Mouse (Mus musculus) liver, postnatal 0 days (tissue): ENCODE data around the gene Plekha8. TPM values are rescaled to one million over a fixed set of nuclear protein-coding genes. Genes with fewer than 3 reads are reported as not detected.

Experiments
- ATAC-seq: fragments of 200-750 bp; cut with Nextera tagmentation; 2 replicates; pipeline ENCODE4 v1.8.0; 2017; ENCODE audit warnings: mild to moderate bottlenecking, moderate library complexity
- DNase-seq: peaks from one replicate; pipeline ENCODE4 v3.0.0-alpha.2; 2016
- H3K27ac ChIP-seq: fragments of 300-500 bp; sonication (generic); 2 replicates; pipeline ENCODE4 v1.5.1; 2014; ENCODE audit warnings: antibody characterized with exemption, moderate library complexity, mild to moderate bottlenecking, low read depth
- H3K27me3 ChIP-seq: fragments of 300-500 bp; sonication (generic); 2 replicates; pipeline ENCODE4 v1.6.1; 2014; ENCODE audit warnings: low read length, control low read depth, mixed read lengths; ENCODE audit not compliant: insufficient read depth
- H3K36me3 ChIP-seq: fragments of 300-500 bp; sonication (generic); replicated peaks from 2 replicates; pipeline ENCODE4 v1.6.1; 2014; ENCODE audit warnings: mild to moderate bottlenecking, control low read depth, low read length, moderate library complexity, mixed read lengths; ENCODE audit not compliant: insufficient read depth
- H3K4me1 ChIP-seq: fragments of 300-500 bp; sonication (generic); 2 replicates; pipeline ENCODE4 v1.6.1; 2014; ENCODE audit warnings: antibody characterized with exemption, mild to moderate bottlenecking, control low read depth; ENCODE audit not compliant: insufficient read depth
- H3K4me2 ChIP-seq: fragments of 300-500 bp; sonication (generic); 2 replicates; pipeline ENCODE4 v1.6.1; 2014; ENCODE audit warnings: low read depth, mild to moderate bottlenecking, low read length, moderate library complexity, mixed read lengths
- H3K4me3 ChIP-seq: fragments of 300-500 bp; sonication (generic); 2 replicates; pipeline ENCODE4 v1.5.1; 2014; ENCODE audit warnings: low read depth, low read length
- H3K9ac ChIP-seq: fragments of 300-500 bp; sonication (generic); replicated peaks from 2 replicates; pipeline ENCODE4 v1.6.1; 2014; ENCODE audit warnings: mild to moderate bottlenecking, moderate library complexity
- H3K9me3 ChIP-seq: fragments of 300-500 bp; sonication (generic); 2 replicates; pipeline ENCODE4 v1.6.1; 2016; ENCODE audit warnings: mild to moderate bottlenecking, control low read depth, low read length, mixed read lengths
- CTCF ChIP-seq: sonication (generic); IDR thresholded peaks from 2 replicates; pipeline ENCODE4 v1.5.1; 2016; ENCODE audit warnings: antibody characterized with exemption, low read depth
- EP300 ChIP-seq: IDR thresholded peaks from 2 replicates; pipeline ENCODE4 v1.6.1; 2016; ENCODE audit warnings: antibody characterized with exemption, low read depth, mild to moderate bottlenecking
- WGBS: fragments of 180-500 bp; shearing (Covaris S2); extraction: QIAGEN DNeasy Blood & Tissue Kit; methylation state at CpG from one replicate; pipeline ENCODE4 v1.1.7; 2014; ENCODE audit not compliant: insufficient replicate concordance; 5-methylcytosine and 5-hydroxymethylcytosine counted together
- polyA plus RNA-seq: library from polyadenylated mRNA; unstranded; fragments of >200 nt; fragmentation: Nextera tagmentation; extraction: Ambion mirVana; gene quantifications from 2 replicates; pipeline ENCODE4 v1.2.1, GENCODE M21; 2015

Plekha8 gene
- polyA plus RNA-seq, 1 experiment from 2014 or later, result 4.8 TPM

DNA sequence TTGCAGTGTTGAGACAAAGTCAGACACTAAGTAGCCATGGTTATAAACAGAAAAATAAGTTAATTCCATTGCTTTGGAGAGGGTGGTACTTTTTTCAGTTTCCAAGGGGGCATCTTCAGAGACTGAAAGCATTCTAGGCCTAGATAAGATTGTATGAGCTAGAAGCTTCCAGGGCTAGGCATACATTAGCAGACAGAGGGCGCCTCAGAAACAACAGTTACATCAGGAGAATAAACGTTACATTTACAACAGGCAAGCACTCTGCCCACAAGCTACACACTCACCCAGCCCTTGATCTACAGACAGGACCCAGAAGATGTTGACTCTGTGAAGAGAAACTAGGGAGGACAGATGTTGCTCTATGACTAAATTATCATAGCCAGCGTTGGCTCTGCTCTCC lies 36.6 kb downstream of the Plekha8 start:
- Histone ChIP-seq H3K9me3 (no peaks in the 10 kb centered on the region), H3K36me3 (no peaks in the 10 kb centered on the region), H3K27ac (no peak overlapping the region), H3K4me2 (no peak overlapping the region), H3K4me1 (no peaks in the 10 kb centered on the region), H3K4me3 (no peak overlapping the region), H3K9ac (no peak overlapping the region), H3K27me3 (no peaks in the 10 kb centered on the region)
- WGBS, result 55% methylated on average over 3 of the region's 3 CpGs
- ATAC-seq, result no peak
- DNase-seq, result no peak
- TF ChIP-seq EP300, result no peak
- TF ChIP-seq CTCF, result peak; percentile 49

- H3K9ac ChIP-seq, result no peak overlapping the region
- H3K4me1 ChIP-seq, result peaks cover 3% of the 10 kb centered on the region
- H3K4me2 ChIP-seq, result no peak overlapping the region
- 84% methylated on average over 3 of the region's 3 CpGs for WGBS
- H3K9me3 ChIP-seq, result no peaks in the 10 kb centered on the region
- no peak overlapping the region for H3K27ac ChIP-seq
- no peak for TF ChIP-seq CTCF
- no peak for TF ChIP-seq EP300
- no peak overlapping the region for H3K4me3 ChIP-seq
- peaks cover 3% of the 10 kb centered on the region; the same call in 1 of the 2 replicates for H3K36me3 ChIP-seq
- no peak for DNase-seq
- H3K27me3 ChIP-seq, result no peaks in the 10 kb centered on the region
- no peak for ATAC-seq
These were observed 45.0 kb downstream of the Plekha8 start for GRCm38 (mm10) chr6:54639877-54640276.

GRCm38 (mm10) chr6:54641953-54642352 lies 47.0 kb downstream of the Plekha8 start:
- DNase-seq, result no peak
- Histone ChIP-seq H3K9me3 (no peaks in the 10 kb centered on the region), H3K4me2 (no peak overlapping the region), H3K27ac (no peak overlapping the region), H3K4me1 (peaks cover 3% of the 10 kb centered on the region), H3K9ac (no peak overlapping the region), H3K4me3 (no peak overlapping the region), H3K27me3 (no peaks in the 10 kb centered on the region), H3K36me3 (peaks cover 3% of the 10 kb centered on the region; the same call in 1 of the 2 replicates)
- 77% methylated on average over 2 of the region's 2 CpGs for whole genome bisulfite sequencing
- no peak for ATAC-seq
- TF ChIP-seq CTCF (no peak), EP300 (no peak)

GRCm38 (mm10) chr6:54643181-54643580 lies 48.3 kb downstream of the Plekha8 start:
- Histone ChIP-seq H3K4me2 (no peak overlapping the region), H3K9ac (no peak overlapping the region), H3K4me3 (no peak overlapping the region), H3K4me1 (peaks cover 3% of the 10 kb centered on the region), H3K9me3 (no peaks in the 10 kb centered on the region), H3K27me3 (no peaks in the 10 kb centered on the region), H3K36me3 (peaks cover 3% of the 10 kb centered on the region; the same call in 1 of the 2 replicates), H3K27ac (no peak overlapping the region)
- DNase-seq (no peak), ATAC-seq (no peak)
- TF ChIP-seq CTCF, result no peak
- TF ChIP-seq EP300, result no peak
- WGBS, result 68% methylated on average over 4 of the region's 4 CpGs

DNA sequence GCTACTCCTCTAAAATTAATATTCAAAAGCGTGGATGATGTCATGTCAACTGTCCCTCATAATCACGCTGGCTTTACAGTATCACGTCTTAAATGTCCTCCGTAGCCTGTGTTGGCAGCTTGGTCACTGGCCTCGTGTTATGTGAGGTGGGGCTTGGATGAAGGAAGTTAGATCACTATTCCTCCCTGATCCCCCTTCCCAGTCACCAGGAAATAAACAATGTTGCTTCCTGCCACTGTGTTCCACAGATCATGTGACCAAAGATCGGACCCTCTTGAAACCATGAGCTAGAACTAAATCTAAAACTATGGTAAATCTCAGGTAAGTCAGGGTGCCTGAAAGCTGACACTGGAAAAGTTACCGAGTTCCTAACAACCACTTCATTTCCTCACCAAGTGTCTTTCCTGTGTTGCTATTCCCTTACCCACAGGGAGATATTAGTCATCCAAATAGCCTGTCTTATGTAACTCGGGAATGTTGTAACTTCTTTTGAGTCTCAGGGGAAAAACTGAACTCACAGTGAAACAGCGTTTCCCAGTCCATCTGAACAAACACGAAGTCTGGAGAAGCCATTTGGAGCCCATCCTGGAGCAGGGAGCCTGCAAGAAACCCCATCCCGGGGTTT lies 60.7 kb downstream of the Plekha8 start:
- WGBS, result 64% methylated on average over 11 of the region's 11 CpGs
- no peak overlapping the region for H3K9ac ChIP-seq
- H3K27me3 ChIP-seq, result no peaks in the 10 kb centered on the region
- TF ChIP-seq CTCF (no peak), EP300 (no peak)
- H3K4me1 ChIP-seq, result no peaks in the 10 kb centered on the region; the same call in 1 of the 2 replicates
- no peak overlapping the region for H3K4me2 ChIP-seq
- H3K9me3 ChIP-seq, result no peaks in the 10 kb centered on the region
- no peak for ATAC-seq
- no peaks in the 10 kb centered on the region for H3K36me3 ChIP-seq
- H3K4me3 ChIP-seq, result no peak overlapping the region
- DNase-seq, result no peak
- no peak overlapping the region for H3K27ac ChIP-seq

- H3K9ac ChIP-seq, result no peak overlapping the region
- no peak for TF ChIP-seq CTCF
- TF ChIP-seq EP300, result no peak
- H3K4me1 ChIP-seq, result no peaks in the 10 kb centered on the region; the same call in 1 of the 2 replicates
- H3K27ac ChIP-seq, result no peak overlapping the region
- ATAC-seq, result no peak
- WGBS, result 76% methylated on average over 6 of the region's 6 CpGs
- no peak overlapping the region for H3K4me3 ChIP-seq
- no peaks in the 10 kb centered on the region for H3K27me3 ChIP-seq
- H3K36me3 ChIP-seq, result no peaks in the 10 kb centered on the region
- DNase-seq, result no peak
- no peak overlapping the region for H3K4me2 ChIP-seq
- H3K9me3 ChIP-seq, result no peaks in the 10 kb centered on the region
These were observed 63.0 kb downstream of the Plekha8 start for GRCm38 (mm10) chr6:54657861-54658260.
